Mouse (Mus musculus) cerebellum, postnatal 10 days (tissue): ENCODE data around the gene Kcnj9.

ENCODE experiments used
- DNase-seq, 2 experiments: peaks; one replicate each; pipeline ENCODE4 v3.0.0; 2021; ENCODE audit warnings: mixed read lengths in 2 of 2

The Kcnj9 gene

GRCm38 (mm10) chr1:172329131-172329530 is at the start of gene Kcnj9:
Kcnj9 (minus strand) TSS chr1:172329318.
- peak; percentile 93 for DNase-seq

DNA sequence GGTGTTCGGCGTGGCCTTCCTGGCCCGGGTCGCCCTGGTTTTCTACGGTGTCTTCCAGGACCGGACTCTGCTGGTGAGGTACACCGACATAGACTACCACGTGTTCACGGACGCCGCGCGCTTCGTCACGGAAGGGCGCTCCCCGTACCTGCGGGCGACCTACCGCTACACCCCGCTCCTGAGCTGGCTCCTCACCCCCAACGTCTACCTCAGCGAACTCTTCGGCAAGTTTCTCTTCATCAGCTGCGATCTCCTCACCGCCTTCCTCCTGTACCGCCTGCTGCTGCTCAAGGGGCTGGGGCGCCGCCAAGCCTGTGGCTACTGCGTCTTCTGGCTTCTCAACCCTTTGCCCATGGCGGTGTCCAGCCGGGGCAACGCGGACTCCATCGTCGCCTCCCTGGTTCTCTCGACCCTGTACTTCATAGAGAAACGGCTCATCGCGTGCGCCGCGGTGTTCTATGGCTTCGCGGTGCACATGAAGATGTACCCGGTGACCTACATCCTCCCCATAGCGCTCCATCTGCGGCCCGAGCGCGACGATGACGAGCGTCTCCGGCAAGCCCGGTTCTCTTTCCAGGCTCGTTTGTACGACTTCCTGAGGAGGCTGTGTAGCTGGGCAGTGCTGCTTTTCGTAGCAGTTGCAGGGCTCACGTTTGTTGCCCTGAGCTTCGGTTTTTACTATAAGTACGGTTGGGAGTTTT is 47.8 kb upstream of the Kcnj9 start:
- peak; percentile 59 to 69 for DNase-seq

- DNase-seq: peak; percentile 99
Observed at GRCm38 (mm10) chr1:172376198-172376667, 47.1 kb upstream of the Kcnj9 start, which contains the start of gene Pigm. Pigm (plus strand) TSS chr1:172376546.

GRCm38 (mm10) chr1:172368768-172369418 is 39.8 kb upstream of the Kcnj9 start:
- peak; percentile 83 to 86 for DNase-seq

GRCm38 (mm10) chr1:172364684-172365083 is 35.6 kb upstream of the Kcnj9 start:
- DNase-seq: peak; percentile 77 to 85

- peak in 1 of 2 experiments; percentile 61 for DNase-seq
Observed at GRCm38 (mm10) chr1:172358341-172358740, 29.2 kb upstream of the Kcnj9 start.

- DNase-seq: peak; percentile 87 to 89
Observed at GRCm38 (mm10) chr1:172357550-172357949, 28.4 kb upstream of the Kcnj9 start.

- DNase-seq: no peak
Observed at GRCm38 (mm10) chr1:172355336-172355735, 26.2 kb upstream of the Kcnj9 start.

GRCm38 (mm10) chr1:172352453-172352852 is 23.3 kb upstream of the Kcnj9 start:
- no peak for DNase-seq

GRCm38 (mm10) chr1:172352001-172352400 is 22.9 kb upstream of the Kcnj9 start:
- no peak for DNase-seq

- peak; percentile 28 to 64 for DNase-seq
Observed at GRCm38 (mm10) chr1:172349916-172350812, 21.0 kb upstream of the Kcnj9 start.

DNA sequence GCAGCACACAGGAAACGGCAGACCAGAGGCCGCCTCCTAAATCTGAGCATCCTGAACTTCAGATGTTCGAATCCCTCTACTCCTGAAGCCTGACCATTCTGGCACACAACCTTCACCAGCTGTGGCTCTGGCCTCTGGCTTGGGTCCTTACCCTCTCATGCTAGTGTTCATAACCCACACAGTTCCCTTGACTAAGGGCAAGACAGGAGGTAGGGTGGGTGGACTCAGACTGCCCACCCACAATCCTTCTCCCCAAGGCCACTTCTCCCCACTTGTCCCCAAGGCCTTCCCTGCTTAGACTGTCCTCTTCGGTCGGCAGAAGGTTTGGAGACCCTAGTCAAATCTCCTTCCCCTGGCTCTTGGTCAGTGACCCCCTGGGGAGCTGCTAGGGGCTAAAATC is 20.4 kb upstream of the Kcnj9 start:
- DNase-seq: no peak

- no peak for DNase-seq
Observed at GRCm38 (mm10) chr1:172347382-172347781, 18.3 kb upstream of the Kcnj9 start.

DNA sequence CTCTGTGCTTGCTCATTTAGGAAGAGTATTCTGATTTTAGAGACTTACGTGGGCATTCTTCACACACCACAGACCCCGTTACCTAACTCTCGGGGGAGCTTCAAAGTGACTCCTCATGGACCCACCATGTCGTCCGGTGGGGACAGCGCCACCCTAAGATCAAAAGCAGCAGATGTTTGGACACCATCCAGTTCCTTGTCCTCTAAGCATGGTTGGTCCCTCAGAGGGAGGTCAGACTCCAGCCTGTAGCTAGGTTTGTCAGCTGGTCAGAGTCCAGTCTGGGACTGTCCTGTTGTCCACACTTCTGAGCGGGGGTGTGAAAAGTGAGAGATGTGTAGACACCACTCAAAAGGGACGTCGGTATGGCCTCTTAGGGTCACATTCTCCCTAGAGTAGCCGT is 17.6 kb upstream of the Kcnj9 start:
- DNase-seq: no peak

DNA sequence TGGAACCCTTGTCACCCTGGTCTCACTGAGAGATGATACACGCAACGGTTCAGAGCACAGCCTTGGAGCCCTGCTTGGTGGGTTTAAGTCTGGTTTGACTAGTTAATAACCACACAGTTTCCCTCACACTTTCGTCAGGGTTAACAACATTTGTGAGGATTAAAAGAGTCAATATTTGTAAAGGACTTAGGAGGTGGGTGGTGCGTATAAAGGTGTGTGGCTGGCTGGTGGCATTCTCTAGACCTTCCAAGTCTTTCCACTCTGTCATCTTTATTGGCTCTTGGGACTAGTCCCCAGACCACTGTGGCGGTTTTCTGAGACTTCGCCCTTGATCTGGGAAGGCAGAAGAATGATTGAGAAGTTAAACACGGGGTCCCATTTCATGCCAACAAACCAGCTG is 15.7 kb upstream of the Kcnj9 start:
- no peak for DNase-seq

GRCm38 (mm10) chr1:172343914-172344313 is 14.8 kb upstream of the Kcnj9 start:
- peak in 1 of 2 experiments; percentile 49 for DNase-seq

- peak; percentile 59 to 80 for DNase-seq
Observed at GRCm38 (mm10) chr1:172342729-172343128, 13.6 kb upstream of the Kcnj9 start.

DNA sequence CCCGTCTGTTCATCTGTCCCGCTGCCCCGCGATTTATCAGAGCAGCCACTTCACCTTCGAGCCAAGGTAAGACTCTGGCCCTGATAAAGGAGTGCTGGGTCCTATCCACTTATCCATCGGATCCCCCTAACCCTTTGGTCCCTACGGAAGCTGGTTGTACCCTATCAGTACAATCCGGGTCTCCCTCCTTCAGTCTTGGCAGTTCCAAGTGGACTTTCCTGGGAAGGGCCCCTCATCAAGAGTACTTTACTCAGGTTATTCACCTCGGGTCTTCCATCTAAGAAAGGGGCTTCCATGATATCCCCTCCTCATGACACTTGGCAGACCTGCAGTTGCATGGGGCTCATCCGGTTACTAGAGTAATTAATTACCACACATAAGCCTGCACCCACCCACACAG is 12.3 kb upstream of the Kcnj9 start:
- DNase-seq: no peak

- DNase-seq: peak; percentile 92 to 95
Observed at GRCm38 (mm10) chr1:172340729-172341321, 11.7 kb upstream of the Kcnj9 start, which contains the start of gene Kcnj10. Kcnj10 (plus strand) TSS chr1:172341210.

DNA sequence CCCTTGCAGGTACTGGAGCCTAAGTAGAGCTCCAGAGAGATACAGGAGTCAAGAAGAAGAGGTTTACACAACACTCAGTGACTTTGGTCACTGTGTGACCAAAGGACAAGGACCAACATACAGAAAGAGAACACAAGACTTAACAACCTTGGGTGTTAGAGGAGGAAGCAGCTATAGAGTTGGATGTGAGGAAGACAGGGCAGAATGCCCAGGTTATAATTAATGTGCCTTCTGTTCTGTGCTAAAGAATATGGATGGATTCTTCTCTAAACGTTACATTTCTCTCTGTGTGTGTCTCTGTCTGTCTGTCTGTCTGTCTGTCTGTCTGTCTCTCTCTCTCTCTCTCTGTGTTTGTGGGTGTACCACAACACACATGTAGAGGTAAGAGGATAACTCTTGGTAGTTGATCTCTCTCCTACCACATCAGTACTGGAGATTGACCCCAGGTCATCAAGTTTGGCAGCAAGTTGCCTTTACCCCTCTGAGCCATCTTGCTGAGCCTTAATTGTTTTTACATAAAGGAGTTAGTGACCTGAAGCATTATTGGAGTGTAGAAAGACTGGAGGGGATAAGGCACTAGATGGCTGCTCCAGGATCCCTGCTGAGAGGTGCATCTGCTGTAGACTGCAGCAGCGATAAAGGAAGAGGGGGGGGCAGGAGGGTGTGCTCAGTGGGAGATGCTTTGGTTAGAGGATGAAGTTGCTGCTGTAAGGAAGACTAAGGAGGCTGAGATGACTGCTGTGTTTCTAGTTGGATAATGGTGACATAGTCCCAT is 8.5 kb upstream of the Kcnj9 start:
- DNase-seq: peak; percentile 70 to 81

DNA sequence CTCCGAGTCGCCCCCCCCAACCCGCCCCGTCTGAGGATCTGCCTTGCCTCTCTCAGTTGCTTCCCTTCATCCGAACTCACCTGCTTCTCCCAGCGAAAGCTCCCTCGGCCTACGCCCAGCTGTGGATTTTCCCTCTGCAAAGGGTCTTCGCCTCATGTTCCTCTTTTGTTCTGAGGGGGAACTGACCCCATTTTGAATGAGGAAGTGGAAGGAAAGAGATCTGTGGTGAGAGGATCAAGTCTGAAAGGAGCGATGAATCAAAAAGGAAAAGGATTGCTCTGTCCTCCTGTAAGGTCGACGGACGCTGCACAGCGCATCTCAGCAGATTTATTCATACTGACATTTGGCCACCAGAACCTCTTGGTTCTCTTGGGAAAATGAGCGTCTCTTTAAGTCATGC is 6.7 kb upstream of the Kcnj9 start:
- DNase-seq: no peak

DNA sequence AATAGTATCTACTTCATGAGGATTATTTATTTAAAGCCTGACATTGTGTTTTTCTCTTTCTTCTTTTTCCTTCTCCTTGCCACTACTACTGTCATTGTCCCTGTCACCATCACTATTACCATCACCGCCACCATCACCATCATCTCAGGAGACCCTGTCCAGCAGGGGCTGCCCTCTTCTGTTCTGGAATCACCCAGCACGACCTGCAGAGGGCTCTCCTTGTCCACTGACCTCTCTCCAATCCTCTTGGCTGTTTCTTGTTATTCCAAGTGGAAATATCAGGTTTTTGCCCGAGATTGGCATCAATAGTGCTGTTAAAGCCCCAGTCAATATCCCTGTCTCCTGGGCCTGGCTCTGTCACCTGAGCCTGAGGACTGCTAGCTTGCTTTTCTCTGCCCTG is 4.4 kb upstream of the Kcnj9 start:
- peak; percentile 56 to 60 for DNase-seq
